Mouse (Mus musculus) myocyte (in vitro differentiated cells): ENCODE measurements around the gene Cpne2. TPM values are rescaled to one million over a fixed set of nuclear protein-coding genes. Genes with fewer than 3 reads are reported as not detected.
A peak's percentile ranks its signal among the peaks of the same experiment; 100 is the strongest.

ENCODE experiments used
- H3K27me3 ChIP-seq: one replicate; pipeline ENCODE4 v1.6.1; 2011; ENCODE audit not compliant: control insufficient read depth, insufficient read depth, insufficient read length
- H3K36me3 ChIP-seq: one replicate; pipeline ENCODE4 v1.6.1; 2011; ENCODE audit not compliant: control insufficient read depth, insufficient read depth
- H3K4me2 ChIP-seq: one replicate; pipeline ENCODE4 v1.6.1; 2011; ENCODE audit warnings: low read depth, control low read depth
- H3K4me3 ChIP-seq: one replicate; pipeline ENCODE4 v1.5.1; 2011; ENCODE audit warnings: mild to moderate bottlenecking, control low read depth, moderate library complexity
- H3K79me2 ChIP-seq: one replicate; pipeline ENCODE4 v1.6.1; 2011; ENCODE audit not compliant: control insufficient read depth, insufficient read depth
- H3ac ChIP-seq: one replicate; pipeline ENCODE4 v1.6.1; 2011; ENCODE audit not compliant: control insufficient read depth, insufficient read length
- CEBPB ChIP-seq: IDR thresholded peaks from 2 replicates; pipeline ENCODE4 v1.6.1; 2011; ENCODE audit warnings: mild to moderate bottlenecking, moderate library complexity; ENCODE audit not compliant: poor library complexity, insufficient read depth, severe bottlenecking
- E2F4 ChIP-seq: IDR thresholded peaks from one replicate; pipeline ENCODE4 v1.6.1; 2011; ENCODE audit warnings: mild to moderate bottlenecking, control low read depth, moderate library complexity; ENCODE audit not compliant: insufficient read depth
- MAX ChIP-seq: IDR thresholded peaks from one replicate; pipeline ENCODE4 v1.6.1; 2011; ENCODE audit warnings: low read depth, mild to moderate bottlenecking, control low read depth
- MYOD1 ChIP-seq, 3 experiments: IDR thresholded peaks; one replicate each; pipeline ENCODE4 v1.6.1; 2011; ENCODE audit warnings: control low read depth in 2 of 3, low read depth in 2 of 3, mild to moderate bottlenecking in 2 of 3, moderate library complexity in 1 of 3; ENCODE audit not compliant: insufficient read length in 2 of 3, control insufficient read depth in 1 of 3
- MYOG ChIP-seq, 3 experiments: IDR thresholded peaks; one replicate each; pipeline ENCODE4 v1.6.1; 2011; ENCODE audit warnings: control low read depth in 2 of 3, low read depth in 2 of 3, mild to moderate bottlenecking in 2 of 3; ENCODE audit not compliant: insufficient read length in 2 of 3, control insufficient read depth in 1 of 3, insufficient read depth in 1 of 3
- POLR2A ChIP-seq: IDR thresholded peaks from one replicate; pipeline ENCODE4 v1.6.1; 2011; ENCODE audit warnings: low read depth, mild to moderate bottlenecking, control low read depth, moderate library complexity; ENCODE audit not compliant: insufficient read length
- POLR2AphosphoS2 ChIP-seq: IDR thresholded peaks from one replicate; pipeline ENCODE4 v1.6.1; 2011; ENCODE audit warnings: low read depth, control low read depth; ENCODE audit not compliant: insufficient read length
- REST ChIP-seq: IDR thresholded peaks from one replicate; pipeline ENCODE4 v1.6.1; 2011; ENCODE audit warnings: mild to moderate bottlenecking, control low read depth, moderate library complexity; ENCODE audit not compliant: insufficient read depth, insufficient read length
- SRF ChIP-seq: IDR thresholded peaks from one replicate; pipeline ENCODE4 v1.6.1; 2011; ENCODE audit warnings: low read depth; ENCODE audit not compliant: control insufficient read depth, insufficient read length
- TCF12 ChIP-seq: IDR thresholded peaks from one replicate; pipeline ENCODE4 v1.6.1; 2011; ENCODE audit warnings: mild to moderate bottlenecking, control low read depth; ENCODE audit not compliant: poor library complexity, insufficient read depth, severe bottlenecking
- TCF3 ChIP-seq: IDR thresholded peaks from one replicate; pipeline ENCODE4 v1.6.1; 2011; ENCODE audit warnings: low read depth, control low read depth; ENCODE audit not compliant: insufficient read length
- USF1 ChIP-seq: IDR thresholded peaks from one replicate; pipeline ENCODE4 v1.6.1; 2011; ENCODE audit warnings: low read depth, mild to moderate bottlenecking, control low read depth, moderate library complexity
- polyA plus RNA-seq: library from polyadenylated mRNA; unstranded; fragments of >200 nt; fragmentation: generic; extraction: Trizol; gene quantifications from one replicate; pipeline ENCODE4 v1.2.1, GENCODE M21; 2012; ENCODE audit warnings: missing spikeins

Gene Cpne2
- polyA plus RNA-seq, 1 experiment = 20.4 TPM

DNA sequence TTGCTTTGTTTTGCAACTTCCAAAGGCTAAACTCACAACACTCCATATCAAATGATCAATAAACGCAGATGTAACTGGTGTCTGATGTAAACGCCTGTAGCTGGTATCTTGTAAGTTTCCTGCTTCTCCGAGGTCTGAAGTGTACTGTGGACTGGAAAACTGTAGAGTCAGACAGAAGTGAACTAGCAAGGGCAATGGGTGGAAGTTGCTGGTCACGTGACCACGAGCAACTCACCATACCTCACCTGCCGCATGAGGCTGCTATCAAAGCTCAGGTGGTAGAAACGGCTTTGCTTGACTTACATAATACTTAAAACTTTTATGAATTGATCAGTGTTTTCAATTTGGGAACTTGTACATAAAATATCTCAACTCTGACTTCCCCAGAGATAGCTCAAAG is 5.6 kb upstream of the Cpne2 start:
- H3K4me2 ChIP-seq = no peak overlapping the region
- H3K27me3 ChIP-seq = peaks cover 5% of the 10 kb centered on the region
- H3ac ChIP-seq = no peak overlapping the region
- TF ChIP-seq TCF3 (no peak), REST (no peak), MAX (no peak), MYOG (IDR thresholded peaks at IDR 0.05; ENCODE audit: control insufficient read depth in 1 of 3, insufficient read depth in 1 of 3, insufficient read length in 2 of 3, low read depth in 2 of 3) (no peak), CEBPB (no peak)
- no peaks in the 10 kb centered on the region for H3K36me3 ChIP-seq
- no peak overlapping the region for H3K4me3 ChIP-seq
- H3K79me2 ChIP-seq = no peaks in the 10 kb centered on the region

DNA sequence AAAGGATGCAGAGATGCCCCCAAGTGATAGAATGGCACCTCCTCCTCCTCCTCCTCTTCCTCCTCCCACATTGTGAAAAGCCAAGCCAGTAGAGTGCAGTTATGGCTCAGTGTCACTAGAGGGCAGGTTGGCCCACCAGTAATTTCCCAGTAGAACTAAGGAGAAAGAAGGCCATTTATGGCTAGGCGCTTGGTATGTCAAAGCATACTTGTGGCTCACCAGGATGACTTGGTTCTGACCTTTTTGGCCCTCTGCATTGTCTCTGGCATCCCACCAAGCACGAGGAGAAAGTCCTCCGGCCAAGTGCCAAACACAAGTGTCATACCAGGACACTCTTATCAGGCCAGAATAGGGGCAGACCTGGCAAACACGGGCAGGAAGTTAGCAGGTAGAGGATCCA is 4.5 kb upstream of the Cpne2 start:
- no peaks in the 10 kb centered on the region for H3K36me3 ChIP-seq
- no peak overlapping the region for H3K4me2 ChIP-seq
- H3K79me2 ChIP-seq = no peaks in the 10 kb centered on the region
- H3ac ChIP-seq = no peak overlapping the region
- TF ChIP-seq E2F4 = no peak
- TF ChIP-seq TCF3 = no peak
- TF ChIP-seq SRF = peak; percentile 90
- no peak for TF ChIP-seq REST
- peak in 1 of 3 experiments; percentile 12 for TF ChIP-seq MYOG (IDR thresholded peaks at IDR 0.05; ENCODE audit: control insufficient read depth in 1 of 3, insufficient read depth in 1 of 3, insufficient read length in 2 of 3, low read depth in 2 of 3)
- H3K27me3 ChIP-seq = peaks cover 5% of the 10 kb centered on the region
- H3K4me3 ChIP-seq = no peak overlapping the region

DNA sequence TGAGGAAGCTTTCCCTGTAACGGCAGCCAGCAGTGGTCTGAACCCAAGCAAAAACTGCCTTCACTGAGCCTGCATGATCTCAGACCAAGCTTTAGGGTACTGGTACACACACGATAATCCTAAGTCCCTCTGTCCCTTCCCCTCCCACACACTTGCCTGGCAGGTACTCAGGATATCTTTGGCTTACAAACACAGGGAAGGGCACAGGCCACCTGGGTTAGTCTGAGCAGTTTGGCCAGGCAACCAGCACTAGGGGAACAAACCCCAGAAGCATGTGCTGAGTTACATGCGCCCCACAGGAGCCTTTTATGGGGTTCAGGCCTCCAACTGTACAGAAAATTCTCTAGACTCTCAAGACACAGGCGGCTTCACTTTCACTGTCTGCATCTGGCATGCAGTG is 2.9 kb upstream of the Cpne2 start:
- no peak overlapping the region for H3ac ChIP-seq
- no peaks in the 10 kb centered on the region for H3K36me3 ChIP-seq
- no peak for TF ChIP-seq MYOG (IDR thresholded peaks at IDR 0.05; ENCODE audit: control insufficient read depth in 1 of 3, insufficient read depth in 1 of 3, insufficient read length in 2 of 3, low read depth in 2 of 3)
- TF ChIP-seq USF1 = no peak
- no peak for TF ChIP-seq TCF3
- TF ChIP-seq POLR2A = no peak
- TF ChIP-seq MAX = no peak
- TF ChIP-seq REST = no peak
- no peak for TF ChIP-seq SRF
- no peak for TF ChIP-seq E2F4
- TF ChIP-seq POLR2AphosphoS2 = no peak
- no peak for TF ChIP-seq MYOD1 (IDR thresholded peaks at IDR 0.05; ENCODE audit: control insufficient read depth in 1 of 3, insufficient read length in 2 of 3, low read depth in 2 of 3)
- no peak for TF ChIP-seq CEBPB
- TF ChIP-seq TCF12 = no peak
- H3K27me3 ChIP-seq = peaks cover 5% of the 10 kb centered on the region
- no peak overlapping the region for H3K4me3 ChIP-seq
- H3K79me2 ChIP-seq = no peaks in the 10 kb centered on the region
- no peak overlapping the region for H3K4me2 ChIP-seq

DNA sequence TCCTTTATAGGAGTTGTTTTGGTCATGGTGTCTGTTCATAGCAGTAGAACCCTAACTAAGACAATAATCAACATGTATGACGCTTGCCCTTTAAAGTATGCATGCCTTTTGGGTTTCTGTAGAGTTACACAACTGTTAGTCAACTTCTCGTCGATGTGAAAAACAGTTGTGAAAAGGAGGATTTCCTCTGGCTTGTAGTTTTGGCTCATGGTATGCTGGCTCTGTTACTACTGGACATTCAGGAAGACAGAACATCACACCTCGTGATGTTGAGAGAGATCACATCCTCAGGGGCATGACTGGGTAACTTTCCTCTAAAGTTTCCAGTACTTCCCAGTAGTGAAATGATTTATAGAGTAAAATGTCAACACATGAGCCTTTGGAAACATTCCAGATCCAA is 2.1 kb upstream of the Cpne2 start:
- H3K36me3 ChIP-seq = no peaks in the 10 kb centered on the region
- H3K4me3 ChIP-seq = no peak overlapping the region
- no peaks in the 10 kb centered on the region for H3K79me2 ChIP-seq
- TF ChIP-seq TCF3 (no peak), TCF12 (no peak), REST (no peak)
- no peak overlapping the region for H3ac ChIP-seq
- peaks cover 3% of the 10 kb centered on the region for H3K27me3 ChIP-seq
- no peak overlapping the region for H3K4me2 ChIP-seq

DNA sequence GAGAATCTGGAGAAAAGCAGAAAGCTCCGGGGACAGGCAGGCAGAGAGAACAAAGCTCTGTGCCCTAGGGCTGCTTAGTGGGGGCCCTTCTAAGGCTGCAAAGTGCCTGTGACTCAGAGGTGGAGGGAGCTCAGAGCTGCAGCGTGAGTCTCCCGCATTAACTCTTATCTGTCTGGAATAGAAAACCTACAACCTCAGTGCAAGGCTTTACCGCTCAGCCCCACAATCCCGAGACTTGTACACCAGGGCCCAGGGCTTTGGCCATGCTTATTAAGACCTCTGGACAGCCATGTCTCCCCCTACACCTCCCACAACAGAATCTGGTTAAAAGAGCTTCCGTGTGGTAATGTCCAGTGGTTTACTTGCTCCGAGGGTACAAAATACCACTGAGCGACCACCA is 790 bp upstream of the Cpne2 start:
- peak overlapping the region; percentile 14 for H3K4me3 ChIP-seq
- TF ChIP-seq E2F4 = no peak
- TF ChIP-seq SRF = no peak
- TF ChIP-seq REST = no peak
- H3K4me2 ChIP-seq = peak overlapping the region; percentile 61
- no peak overlapping the region for H3ac ChIP-seq
- no peaks in the 10 kb centered on the region for H3K27me3 ChIP-seq
- no peaks in the 10 kb centered on the region for H3K79me2 ChIP-seq
- no peaks in the 10 kb centered on the region for H3K36me3 ChIP-seq

DNA sequence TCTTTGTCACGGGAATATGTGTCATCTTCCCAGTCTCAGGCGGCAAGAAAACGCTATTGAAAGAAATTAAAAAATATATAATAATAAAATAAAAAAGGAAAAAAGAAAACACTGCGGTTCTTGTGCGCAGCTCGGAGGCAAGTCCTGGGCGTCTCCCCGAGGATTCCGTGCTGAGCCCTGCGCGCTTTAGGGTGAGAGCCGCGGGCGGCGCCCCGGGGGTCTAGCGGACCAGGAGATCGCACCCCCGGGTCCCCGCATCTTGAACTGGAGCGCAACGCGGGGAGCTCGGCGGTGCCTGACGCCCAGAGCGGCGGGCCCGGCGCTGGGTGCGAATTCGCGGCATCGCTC is 291 bp upstream of the Cpne2 start:
- no peak for TF ChIP-seq MYOD1 (IDR thresholded peaks at IDR 0.05; ENCODE audit: control insufficient read depth in 1 of 3, insufficient read length in 2 of 3, low read depth in 2 of 3)
- Histone ChIP-seq H3K79me2 (no peaks in the 10 kb centered on the region), H3K4me3 (peak overlapping the region; percentile 14), H3ac (peak overlapping the region; percentile 28), H3K4me2 (peak overlapping the region; percentile 61), H3K27me3 (no peaks in the 10 kb centered on the region), H3K36me3 (no peaks in the 10 kb centered on the region)
